Mouse (Mus musculus) lung, postnatal 0 days (tissue): ENCODE results near the gene BC004004.

Source experiments
- CTCF ChIP-seq: IDR thresholded peaks from 2 replicates; pipeline ENCODE4 v1.5.1; 2016; ENCODE audit warnings: antibody characterized with exemption, mild to moderate bottlenecking
- EP300 ChIP-seq: IDR thresholded peaks from 2 replicates; pipeline ENCODE4 v1.6.1; 2016; ENCODE audit warnings: antibody characterized with exemption, mild to moderate bottlenecking, control low read depth

- TF ChIP-seq CTCF (no peak), EP300 (no peak)
Measured at GRCm38 (mm10) chr17:29312082-29312481, 43.5 kb downstream of the BC004004 start.
